Mouse (Mus musculus) cerebellum, adult 11 months (tissue): ENCODE data around the gene Hspa1a.
A peak's percentile ranks its signal among the peaks of the same experiment; 100 is the strongest.
"Not testable (repeated sequence)": the region's sequence is repeated elsewhere in the genome, so short reads cannot be mapped to it uniquely, and the experiment has no call there.

Experiments used
- DNase-seq: peaks from one replicate; pipeline ENCODE4 v3.0.0; 2022

Gene Hspa1a

DNA sequence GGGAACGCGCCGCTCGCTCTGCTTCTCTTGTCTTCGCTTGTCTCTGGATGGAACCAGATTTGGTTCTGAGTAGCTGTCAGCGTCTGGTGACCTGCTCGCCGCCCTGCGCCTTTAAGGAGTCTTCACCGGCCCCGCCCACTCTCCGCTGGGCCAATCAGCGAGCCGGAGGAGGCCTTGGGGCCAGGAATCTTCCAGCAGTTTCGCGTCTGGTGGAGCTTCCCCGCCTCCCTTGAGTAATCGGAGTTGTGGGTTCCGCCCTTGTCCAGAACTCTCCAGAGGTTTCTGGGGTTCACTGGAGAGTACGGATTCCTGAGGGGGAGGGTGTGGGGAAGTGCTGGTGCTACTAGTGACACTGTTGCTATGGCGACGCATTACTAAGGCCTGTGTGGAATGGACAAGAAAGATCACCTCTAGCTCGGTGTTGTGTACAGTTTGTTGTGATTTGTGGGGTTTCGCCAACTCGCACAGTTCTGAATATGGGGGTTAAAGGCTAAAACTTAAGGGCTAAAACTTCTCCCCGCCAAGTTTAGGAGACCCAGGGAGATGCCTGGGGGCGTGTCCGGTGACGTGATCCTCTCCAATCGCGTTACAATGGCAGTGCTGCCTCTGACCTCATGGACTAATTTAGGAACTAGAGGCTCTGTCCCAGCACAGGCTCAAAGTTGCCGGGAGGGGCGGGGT is at the start of gene Hspa1a, which contains the start of gene Hspa1l:
Hspa1a (minus strand) TSS at position 88 of the 681 bp plus-strand sequence.
Hspa1l (plus strand) TSS at position 635 of the 681 bp plus-strand sequence.
- DNase-seq = peak; percentile 76

DNA sequence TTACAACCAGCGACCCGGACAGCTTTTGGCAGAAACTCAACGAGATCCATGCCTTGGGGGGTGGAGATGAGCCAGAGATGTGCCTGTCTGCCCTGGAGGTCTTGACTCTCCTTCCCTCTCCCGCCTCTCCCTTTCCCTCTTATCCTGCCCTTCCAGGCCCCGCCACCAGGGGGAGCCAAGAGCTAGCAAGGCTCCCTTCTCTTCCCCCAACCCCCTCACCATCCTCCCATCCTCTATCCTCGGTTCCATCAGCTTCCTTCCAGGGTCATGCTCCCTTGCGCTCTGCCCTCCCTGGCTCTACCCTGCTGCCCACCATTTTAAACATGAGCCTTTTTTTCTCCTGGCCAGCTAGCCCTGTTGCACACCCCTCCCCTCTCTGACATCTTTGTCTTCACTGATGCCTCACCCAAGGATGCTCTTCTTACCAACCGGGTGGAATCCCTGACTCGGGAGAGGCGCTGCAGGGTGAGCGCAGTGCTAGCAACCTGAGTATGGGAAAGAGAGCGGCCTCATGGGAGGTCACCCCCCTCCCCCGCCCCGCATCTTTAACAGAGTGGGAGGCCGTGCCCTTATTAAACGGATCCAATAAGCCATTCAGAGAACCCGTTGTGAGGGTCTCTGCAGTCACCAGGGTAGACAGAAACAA is 49.3 kb upstream of the Hspa1a start:
- peak; percentile 86 for DNase-seq

DNA sequence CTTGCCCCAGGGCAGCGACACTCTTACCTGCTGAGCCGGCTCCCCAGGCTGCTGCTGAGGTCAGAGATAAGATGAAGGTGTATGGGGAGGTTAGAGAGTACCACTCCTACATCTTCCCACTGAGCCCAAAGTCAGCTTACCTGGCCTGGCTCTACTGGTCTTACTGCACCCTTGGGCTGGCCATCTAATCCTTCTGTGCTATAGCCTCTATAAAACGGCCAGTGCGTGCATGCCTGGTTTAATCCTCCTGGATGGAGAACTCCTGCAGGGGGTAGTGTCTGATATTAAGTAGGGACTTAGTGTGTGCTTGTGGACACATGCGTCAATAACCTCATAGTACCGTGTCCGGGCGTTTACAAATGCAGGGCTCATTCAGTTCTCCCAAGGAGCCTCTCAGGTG is 48.6 kb upstream of the Hspa1a start:
- no peak for DNase-seq

DNA sequence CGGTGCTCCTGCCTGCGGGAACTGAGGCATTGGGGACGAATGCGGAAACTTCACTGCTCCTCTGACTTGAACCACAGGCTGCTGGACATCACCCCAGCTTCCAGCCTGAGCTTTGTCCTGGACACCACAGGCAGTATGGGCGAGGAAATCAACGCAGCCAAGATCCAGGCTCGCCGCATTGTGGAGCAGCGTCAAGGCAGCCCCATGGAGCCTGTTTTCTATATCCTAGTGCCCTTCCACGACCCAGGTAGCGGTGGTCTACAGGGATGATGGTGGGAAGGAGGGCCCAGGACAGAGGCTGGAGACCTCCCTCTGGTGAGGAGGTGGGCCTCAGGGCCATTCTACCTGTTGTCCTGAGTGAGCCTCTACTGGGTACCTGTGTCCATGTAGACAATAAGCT is 47.9 kb upstream of the Hspa1a start:
- DNase-seq = no peak

DNA sequence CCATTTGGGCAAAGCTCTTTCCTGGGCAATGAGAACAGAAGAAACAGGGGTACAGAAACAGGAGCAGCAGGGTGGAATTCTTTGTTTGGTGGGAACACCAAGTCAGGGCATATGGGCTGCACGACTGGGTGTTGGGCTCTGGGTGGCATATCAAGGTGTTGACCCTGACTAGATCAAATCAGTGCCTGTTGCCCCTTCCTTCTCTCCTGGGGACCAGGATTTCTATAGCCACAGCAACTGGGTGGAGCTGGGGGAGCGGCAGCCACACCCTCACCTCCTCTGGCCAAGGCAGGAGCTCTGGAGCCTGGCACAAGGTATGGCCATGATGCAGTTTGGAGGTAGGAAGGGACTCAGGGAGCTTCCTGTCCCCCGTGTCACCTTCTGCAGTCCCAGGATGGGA is 46.2 kb upstream of the Hspa1a start:
- no peak for DNase-seq

DNA sequence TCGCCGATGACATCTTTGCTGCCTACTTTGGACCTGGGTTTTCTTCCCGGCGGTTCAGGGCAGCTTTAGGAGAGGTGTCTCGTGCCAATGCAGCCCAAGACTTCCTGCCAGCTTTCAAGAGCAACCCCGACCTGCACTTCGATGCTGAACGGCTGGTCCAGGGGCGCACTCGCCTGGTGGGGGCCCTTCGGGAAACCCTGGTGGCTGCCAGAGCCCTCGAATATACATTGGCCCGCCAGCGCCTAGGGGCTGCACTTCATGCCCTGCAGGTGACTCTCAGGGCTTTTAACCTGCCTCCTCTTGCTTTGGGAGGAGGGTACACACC is 45.7 kb upstream of the Hspa1a start:
- peak; percentile 22 for DNase-seq

DNA sequence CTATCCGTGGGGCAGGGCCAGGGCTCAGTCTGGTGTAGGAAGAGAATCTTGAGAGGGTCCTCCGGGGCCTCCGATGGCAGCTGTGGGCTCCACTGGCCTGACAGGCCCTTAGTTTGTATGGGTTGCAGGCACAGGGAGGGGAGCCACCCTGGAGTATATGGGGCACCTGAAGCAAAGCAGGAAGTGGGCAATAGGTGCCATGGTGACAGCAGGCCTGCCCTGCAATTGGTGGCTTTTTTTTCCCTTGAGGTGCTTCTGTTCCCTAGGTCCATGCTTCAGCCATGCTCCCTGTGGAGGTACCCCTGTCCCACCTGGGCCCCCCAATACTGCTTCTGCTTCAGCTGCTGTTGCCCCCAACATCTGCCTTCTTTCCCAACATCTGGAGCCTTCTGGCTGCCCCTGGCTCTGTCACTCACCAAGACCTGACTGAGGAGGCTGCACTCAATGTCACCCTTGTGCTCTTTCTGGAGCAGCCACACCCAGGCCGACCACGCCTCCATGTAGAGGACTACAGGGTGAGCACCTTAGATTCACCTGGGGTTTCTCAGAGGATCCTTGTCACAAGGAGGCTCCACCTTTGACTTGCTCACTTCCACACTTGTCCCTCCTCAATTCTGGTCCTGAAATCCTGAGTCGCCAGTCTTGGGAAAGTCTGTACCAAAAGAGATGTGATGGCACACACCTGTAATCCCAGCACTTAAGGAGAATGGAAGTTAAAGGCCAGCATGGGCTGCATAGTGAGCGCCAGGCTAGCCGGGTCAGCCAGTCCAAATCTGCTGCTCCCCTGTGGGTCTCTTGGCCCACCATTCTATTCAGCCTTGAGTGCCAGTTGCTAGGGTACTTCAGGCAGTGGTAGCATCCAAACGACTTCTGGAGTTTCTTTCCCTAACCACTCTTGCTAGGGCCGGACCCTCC is 45.1 kb upstream of the Hspa1a start:
- peak; percentile 32 for DNase-seq

DNA sequence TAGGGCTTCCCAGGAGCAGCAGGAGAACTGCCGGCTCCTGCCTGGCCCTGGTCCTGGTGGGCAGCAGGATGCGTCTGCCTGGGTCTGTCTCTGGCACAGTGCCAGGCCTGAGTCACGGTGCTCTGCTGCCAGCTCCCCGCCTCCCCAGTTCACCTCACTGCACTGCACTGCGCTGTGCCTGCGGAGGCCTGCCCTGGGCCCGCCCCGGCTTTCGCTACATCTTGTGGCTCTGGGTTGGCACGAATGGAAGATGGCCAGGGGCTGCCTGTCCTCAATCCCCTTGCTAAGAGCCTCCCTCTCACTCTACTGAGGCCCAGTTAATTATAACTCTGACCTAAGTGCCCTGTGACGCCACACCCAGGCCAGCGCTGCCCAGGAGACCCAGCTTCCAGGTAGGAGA is 44.4 kb upstream of the Hspa1a start, which contains the start of gene Vwa7:
Vwa7 (plus strand) TSS at position 204 of the 400 bp plus-strand sequence.
- peak; percentile 80 for DNase-seq

DNA sequence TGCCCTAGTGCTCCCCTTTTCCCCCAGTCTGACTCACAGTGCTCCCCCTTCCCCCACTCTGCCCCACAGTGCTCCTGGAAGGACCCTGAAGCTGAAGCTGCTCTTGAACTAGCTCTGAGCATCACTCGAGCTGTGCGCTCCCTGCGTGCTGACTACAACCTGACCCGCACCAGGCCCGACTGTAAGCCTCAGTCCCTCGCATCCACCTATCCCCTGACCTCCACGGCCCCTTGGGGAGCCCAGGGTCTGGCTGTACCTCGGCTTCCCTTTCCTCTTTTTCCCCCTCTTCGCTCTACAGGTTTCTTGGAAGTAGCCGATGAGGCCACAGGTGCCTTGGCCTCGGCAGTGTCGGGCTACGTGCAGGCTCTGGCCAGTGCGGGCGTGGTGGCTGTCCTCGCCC is 43.3 kb upstream of the Hspa1a start:
- no peak for DNase-seq

DNA sequence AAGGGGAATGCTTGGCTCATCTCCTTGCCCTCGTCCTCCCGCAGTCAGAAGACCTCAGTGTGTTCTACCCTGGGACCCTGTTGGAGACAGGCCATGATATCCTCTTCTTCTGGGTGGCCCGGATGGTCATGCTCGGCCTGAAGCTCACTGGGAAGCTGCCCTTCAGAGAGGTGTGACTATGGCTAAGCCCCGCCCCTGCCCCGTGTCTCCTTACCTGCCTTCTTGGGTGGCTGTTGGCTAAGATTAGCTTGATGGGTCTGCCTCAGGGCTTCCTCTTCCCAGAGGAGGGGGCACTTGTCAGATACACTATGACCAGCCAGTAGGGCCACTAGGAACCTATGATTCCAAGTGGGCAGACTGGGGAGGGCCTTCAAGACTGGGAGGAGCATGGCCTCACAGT is 41.3 kb upstream of the Hspa1a start:
- DNase-seq = no peak

DNA sequence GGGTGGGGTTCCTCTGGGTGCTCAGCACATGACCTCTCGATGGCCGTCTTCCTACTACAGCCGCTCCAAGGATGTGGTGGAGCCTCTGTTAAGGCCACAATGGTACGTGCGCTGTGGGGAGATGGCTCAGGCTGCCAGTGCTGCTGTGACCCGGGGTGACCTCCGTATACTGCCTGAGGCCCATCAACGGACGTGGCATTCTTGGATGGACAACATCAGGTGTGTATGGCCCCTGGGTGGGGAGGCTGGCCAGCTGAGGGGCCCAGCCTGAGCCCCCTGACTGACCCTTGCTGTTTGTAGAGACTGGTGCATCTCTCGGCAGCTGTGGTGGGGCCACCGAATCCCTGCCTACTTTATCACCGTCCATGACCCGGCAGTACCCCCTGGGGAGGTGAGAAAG is 40.5 kb upstream of the Hspa1a start:
- DNase-seq = peak; percentile 21

DNA sequence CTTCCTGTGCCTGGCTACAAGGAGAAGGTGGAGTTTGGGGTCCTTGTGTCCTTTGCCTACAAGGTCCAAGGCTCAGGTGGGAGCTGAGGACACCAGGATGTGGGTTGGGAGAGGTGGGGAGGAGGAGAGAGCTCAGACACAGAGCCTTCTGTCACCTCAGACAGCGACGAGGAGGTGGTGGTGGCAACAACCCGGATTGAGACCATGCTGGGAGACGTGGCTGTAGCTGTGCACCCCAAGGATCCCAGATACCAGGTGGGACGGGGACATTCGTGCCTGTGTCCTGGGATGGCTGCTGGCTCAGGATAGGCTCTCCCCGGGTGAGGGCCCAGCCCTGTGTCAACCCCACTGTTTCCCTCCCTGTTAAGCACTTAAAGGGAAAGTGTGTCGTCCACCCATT is 39.5 kb upstream of the Hspa1a start:
- no peak for DNase-seq

DNA sequence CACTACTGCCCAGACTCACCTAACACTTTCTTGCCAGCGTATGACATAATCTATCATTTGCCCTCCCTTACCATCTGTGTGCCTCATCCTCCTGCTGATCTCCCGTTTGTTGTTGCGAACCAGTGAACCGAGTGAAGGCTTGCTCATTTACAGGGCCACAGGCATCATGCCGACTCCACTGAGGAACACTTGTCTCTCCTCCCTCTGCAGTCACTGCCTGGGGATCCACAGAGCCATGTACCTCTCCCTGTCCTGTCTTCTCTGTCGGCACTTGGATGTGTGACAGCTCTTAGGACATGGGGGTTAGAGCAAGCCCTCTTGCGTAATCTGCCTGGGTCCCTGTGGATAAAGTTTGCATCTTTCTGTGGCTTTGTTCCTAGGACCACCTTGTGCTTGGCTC is 37.6 kb upstream of the Hspa1a start:
- peak; percentile 72 for DNase-seq

DNA sequence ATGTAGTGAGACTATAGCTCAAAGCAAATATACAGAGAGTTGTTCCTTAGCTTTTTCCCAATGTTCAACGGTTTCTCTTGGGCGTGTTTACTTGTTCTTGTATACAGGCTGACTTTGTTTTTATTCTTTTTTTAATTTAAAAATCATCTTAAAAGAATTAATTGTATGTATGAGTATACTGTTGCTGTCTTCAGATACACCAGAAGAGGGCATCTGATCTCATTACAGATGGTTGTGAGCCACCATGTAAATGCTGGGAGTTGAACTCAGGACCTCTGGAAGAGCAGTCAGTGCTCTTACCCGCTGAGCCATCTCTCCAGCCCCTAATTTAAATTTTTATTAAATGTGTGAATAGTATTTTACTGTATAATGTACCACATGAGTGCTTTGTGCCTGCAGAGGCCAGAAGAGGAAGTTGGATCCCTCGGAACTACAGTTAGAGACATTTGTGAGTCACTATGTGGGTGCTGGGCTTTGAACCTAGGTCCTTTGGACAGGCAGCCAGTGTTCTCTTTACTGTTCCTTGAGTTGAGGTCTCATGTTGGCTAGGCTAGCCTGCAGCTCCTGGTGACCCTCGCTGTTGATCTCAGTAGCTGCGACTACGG is 35.5 kb upstream of the Hspa1a start:
- no peak for DNase-seq

DNA sequence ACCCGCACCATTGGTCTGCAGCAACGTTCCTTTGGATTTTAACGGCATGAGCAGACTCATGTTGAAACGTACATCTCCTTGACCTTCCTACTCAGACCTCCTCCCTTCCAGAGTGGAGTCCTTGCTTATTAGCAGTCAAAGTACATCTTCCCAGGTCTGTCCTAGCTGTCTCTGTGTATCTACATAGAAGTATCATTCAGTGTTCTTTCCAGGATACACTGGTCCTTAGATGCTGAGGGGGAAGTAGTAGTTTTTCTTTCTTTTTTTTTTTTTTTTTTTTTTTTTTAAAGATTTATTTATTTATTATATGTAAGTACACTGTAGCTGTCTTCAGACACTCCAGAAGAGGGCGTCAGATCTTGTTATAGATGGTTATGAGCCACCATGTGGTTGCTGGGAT is 33.9 kb upstream of the Hspa1a start:
- not testable (repeated sequence) for DNase-seq

DNA sequence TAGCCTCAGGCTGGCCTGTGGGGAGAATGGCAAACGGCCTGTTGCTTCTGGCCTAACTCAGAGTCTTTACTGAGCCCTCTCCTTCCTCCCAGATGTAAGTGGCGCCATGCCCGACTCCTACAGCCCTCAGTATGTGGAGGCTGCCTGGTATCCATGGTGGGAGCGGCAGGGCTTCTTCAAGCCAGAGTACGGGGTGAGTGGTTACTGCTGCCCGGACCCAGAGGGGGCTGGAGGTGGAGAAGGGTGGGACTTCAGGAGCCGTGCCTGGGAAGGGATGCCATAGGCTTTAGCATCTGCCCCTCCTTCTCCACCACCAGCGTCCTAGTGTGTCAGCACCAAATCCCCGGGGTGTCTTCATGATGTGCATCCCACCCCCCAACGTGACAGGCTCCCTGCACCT is 33.2 kb upstream of the Hspa1a start:
- no peak for DNase-seq

DNA sequence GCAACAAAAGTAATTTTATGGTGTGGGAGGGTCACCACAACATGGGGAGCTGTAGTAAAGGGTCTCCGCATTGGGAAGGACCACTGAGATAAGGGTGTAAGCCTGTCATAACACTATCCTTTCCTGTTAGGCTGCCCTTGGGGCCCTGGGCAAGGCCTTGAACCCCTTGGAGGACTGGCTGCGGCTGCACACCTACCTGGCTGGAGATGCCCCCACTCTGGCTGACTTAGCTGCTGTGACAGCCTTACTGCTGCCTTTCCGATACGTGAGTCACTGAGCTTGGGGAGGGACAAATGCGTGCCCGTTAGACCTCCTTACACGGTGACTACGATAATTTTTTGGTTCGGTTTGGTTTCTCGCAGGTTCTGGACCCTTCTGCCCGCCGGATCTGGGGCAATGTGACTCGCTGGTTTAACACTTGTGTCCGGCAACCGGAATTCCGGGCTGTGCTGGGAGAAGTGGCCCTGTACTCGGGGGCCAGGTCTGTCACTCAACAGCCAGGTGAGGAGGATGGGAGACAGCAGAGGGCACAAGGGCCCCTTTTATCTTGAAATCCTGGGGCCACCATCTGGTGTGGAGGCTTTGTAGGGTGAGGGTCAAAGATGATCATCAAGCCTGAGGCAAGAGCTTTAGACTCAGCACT is 32.2 kb upstream of the Hspa1a start:
- DNase-seq = no peak

DNA sequence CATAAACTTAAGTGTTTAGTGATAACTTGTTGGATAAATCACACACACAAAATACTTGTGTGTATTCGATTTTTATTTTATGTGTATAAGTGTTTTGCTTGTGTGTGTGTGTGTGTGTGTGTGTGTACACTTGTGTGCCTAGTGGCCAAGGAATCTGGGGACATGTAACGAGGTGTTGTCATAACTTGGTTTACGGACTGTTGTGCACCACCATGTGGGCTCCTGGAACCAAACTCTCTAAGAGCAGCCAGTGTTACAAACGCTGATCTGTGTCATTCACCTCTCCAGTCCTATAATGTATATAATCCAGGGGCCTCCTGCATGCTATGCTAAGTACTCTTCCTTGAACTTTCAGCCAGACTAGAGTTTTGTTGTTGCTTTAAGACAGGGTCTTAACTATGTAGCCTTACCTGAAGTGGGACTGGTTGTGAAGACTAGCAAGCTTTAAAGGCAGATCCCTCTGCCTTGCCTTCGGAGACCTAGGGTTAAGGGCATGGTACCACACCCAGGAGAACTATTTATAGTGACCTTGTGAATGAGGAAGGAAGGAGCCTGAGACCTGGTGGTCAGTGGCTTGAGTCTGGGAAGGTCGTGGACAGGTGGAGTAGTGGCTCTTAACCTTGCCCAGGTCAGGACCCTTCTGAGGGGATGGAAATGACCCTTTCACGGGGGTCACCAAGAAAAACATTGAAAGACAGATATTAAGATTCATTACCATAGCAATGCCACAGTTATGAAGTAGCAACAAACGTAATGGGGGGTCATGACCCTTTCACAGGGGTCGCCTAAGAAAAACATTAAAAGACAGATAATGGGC is 31.3 kb upstream of the Hspa1a start:
- no peak for DNase-seq

DNA sequence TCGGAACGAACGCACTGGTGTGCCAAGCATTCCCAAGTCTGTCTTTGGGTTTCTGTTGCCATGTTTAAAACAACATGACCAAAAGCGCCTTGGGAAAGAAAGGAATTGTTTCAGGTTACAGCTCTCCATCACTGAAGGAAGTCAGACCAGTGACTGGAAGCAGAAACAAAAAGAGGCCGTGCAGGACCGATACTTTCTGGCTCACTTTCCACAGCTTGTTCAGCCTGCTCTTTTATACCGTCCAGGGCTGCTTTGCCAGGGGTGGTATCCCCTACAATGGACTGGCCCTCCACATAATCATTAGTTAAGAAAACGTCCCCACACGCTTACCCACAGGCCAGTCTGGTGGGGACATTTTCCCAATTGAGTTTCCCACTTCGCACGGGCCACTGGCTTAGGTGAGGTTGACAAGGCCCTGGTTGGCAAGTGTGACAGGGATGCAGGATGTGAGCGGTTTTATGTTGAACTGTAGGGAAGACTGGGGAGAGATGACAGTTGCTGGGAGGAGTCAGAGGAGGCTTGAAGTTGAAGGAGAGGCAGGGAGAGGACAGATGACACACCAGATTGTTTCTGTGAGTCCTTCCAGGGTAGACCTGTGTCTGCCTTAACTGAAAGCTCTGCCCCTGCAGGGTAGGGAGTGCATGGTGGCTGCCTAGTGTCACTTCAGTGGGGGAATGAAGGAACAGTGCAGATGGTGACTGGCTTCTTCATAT is 30.4 kb upstream of the Hspa1a start:
- DNase-seq = no peak

DNA sequence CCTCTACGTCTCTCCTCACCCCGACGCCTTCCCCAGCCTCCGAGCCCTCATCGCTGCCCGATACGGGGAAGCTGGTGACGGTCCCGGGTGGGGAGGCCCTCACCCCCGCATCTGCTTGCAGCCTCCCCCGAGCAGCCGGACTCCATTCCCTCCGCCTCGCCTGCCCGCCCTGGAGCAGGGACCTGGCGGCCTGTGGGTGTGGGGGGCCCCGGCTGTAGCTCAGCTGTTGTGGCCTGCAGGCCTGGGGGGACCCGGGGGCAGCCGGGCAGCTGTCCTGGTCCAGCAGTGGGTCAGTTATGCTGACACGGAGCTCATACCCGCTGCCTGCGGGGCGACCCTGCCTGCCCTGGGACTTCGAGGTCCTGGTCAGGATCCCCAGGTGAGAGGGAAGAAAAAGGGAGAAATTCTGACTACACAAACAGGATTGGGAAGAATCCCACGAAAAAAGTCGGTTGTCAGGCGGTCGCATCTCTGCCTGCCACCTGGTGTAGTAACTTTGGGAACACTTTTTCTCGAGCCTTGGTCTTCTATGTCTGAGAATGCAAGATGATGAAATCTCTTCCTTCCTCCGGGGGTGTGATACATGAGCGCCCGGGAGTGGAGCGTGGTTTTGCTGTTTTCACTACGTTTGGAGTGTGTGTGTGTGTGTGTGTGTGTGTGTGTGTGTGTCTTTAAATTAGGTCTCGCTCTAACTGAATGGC is 29.6 kb upstream of the Hspa1a start:
- DNase-seq = no peak
